Mouse (Mus musculus) CH12.LX (cell line): Measurements from ENCODE around the gene Hdac4. TPM values are rescaled to one million over a fixed set of nuclear protein-coding genes. Genes with fewer than 3 reads are reported as not detected.

ENCODE experiments used
- DNase-seq: peaks from one replicate; pipeline ENCODE4 v3.0.0-alpha.2; 2013; ENCODE audit errors: extremely low read depth
- H3K27ac ChIP-seq: 2 replicates; pipeline ENCODE4 v1.5.1; 2012; ENCODE audit warnings: low read depth, mild to moderate bottlenecking, control low read depth, moderate library complexity; ENCODE audit not compliant: insufficient read depth
- H3K27me3 ChIP-seq: replicated peaks from 2 replicates; pipeline ENCODE3; 2012; ENCODE audit warnings: inconsistent platforms
- H3K36me3 ChIP-seq, 2 experiments: replicated peaks in 1 of 2; 2 replicates each; pipeline versions ENCODE3 to v1.6.1; 2012; ENCODE audit warnings: inconsistent platforms in 1 of 2, low read length in 1 of 2, mild to moderate bottlenecking in 1 of 2, mixed read lengths in 1 of 2, moderate library complexity in 1 of 2; ENCODE audit not compliant: control insufficient read depth in 1 of 2, insufficient read depth in 1 of 2
- H3K4me1 ChIP-seq, 2 experiments: 2 replicates each; pipeline ENCODE4 v1.6.1; 2012; ENCODE audit warnings: inconsistent platforms in 1 of 2, moderate library complexity in 1 of 2; ENCODE audit not compliant: insufficient read depth in 2 of 2, control insufficient read depth in 1 of 2
- H3K4me2 ChIP-seq: 2 replicates; pipeline ENCODE4 v1.6.1; 2012; ENCODE audit warnings: low read depth, mild to moderate bottlenecking, control low read depth; ENCODE audit not compliant: poor library complexity, insufficient read depth, severe bottlenecking
- H3K4me3 ChIP-seq, 3 experiments: fragments of 150-350 bp in 1 of 3; sonication (generic) in 1 of 3; replicated peaks in 1 of 3; 2 replicates each; pipeline versions ENCODE3 to v1.5.1; 2011 to 2012; ENCODE audit warnings: low read depth in 2 of 3, low read length in 2 of 3, mild to moderate bottlenecking in 2 of 3, moderate library complexity in 2 of 3, control low read depth in 1 of 3, improper control_type of control experiment in 1 of 3, inconsistent platforms in 1 of 3, mixed read lengths in 1 of 3; ENCODE audit not compliant: poor library complexity in 1 of 3
- H3K79me2 ChIP-seq: replicated peaks from 2 replicates; pipeline ENCODE4 v1.6.1; 2012; ENCODE audit warnings: mild to moderate bottlenecking, moderate library complexity; ENCODE audit not compliant: control insufficient read depth, poor library complexity, insufficient read depth, severe bottlenecking; ENCODE audit errors: extremely low read depth
- H3K9ac ChIP-seq: 2 replicates; pipeline ENCODE4 v1.6.1; 2012; ENCODE audit warnings: low read depth, mild to moderate bottlenecking, control low read depth, moderate library complexity; ENCODE audit not compliant: insufficient read depth
- H3K9me3 ChIP-seq: replicated peaks from 2 replicates; pipeline ENCODE3; 2012; ENCODE audit warnings: low read length, inconsistent platforms, mixed read lengths
- CHD1 ChIP-seq: IDR thresholded peaks from 2 replicates; pipeline ENCODE4 v1.6.1; 2012; ENCODE audit warnings: low read depth, low read length, improper control_type of control experiment, inconsistent platforms
- CTCF ChIP-seq, 2 experiments: IDR thresholded peaks in 1 of 2; conservative IDR thresholded peaks in 1 of 2; 2 replicates each; pipeline ENCODE4 v1.5.1; 2011 to 2012; ENCODE audit warnings: low read depth in 2 of 2, low read length in 2 of 2, improper control_type of control experiment in 1 of 2, inconsistent platforms in 1 of 2, mild to moderate bottlenecking in 1 of 2, moderate library complexity in 1 of 2
- EP300 ChIP-seq: IDR thresholded peaks from 2 replicates; pipeline ENCODE4 v1.6.1; 2011; ENCODE audit warnings: low read length, improper control_type of control experiment
- GABPA ChIP-seq: IDR thresholded peaks from 2 replicates; pipeline ENCODE4 v1.6.1; 2012; ENCODE audit warnings: low read depth, low read length, improper control_type of control experiment, inconsistent platforms; ENCODE audit not compliant: insufficient replicate concordance
- JUN ChIP-seq: IDR thresholded peaks from 2 replicates; pipeline ENCODE4 v1.6.1; 2011; ENCODE audit warnings: low read depth, mild to moderate bottlenecking, low read length, improper control_type of control experiment, moderate library complexity; ENCODE audit not compliant: insufficient read depth
- KAT2A ChIP-seq: IDR thresholded peaks from 2 replicates; pipeline ENCODE4 v1.6.1; 2012; ENCODE audit warnings: low read length, improper control_type of control experiment, inconsistent platforms; ENCODE audit not compliant: insufficient replicate concordance
- MXI1 ChIP-seq: IDR thresholded peaks from 2 replicates; pipeline ENCODE4 v1.6.1; 2011; ENCODE audit warnings: mild to moderate bottlenecking, low read depth, low read length, improper control_type of control experiment
- MYC ChIP-seq: IDR thresholded peaks from 2 replicates; pipeline ENCODE4 v1.6.1; 2011; ENCODE audit warnings: low read depth, mild to moderate bottlenecking, improper control_type of control experiment, low read length
- NRF1 ChIP-seq: IDR thresholded peaks from 2 replicates; pipeline ENCODE4 v1.6.1; 2014; ENCODE audit warnings: low read depth, mild to moderate bottlenecking, inconsistent platforms, low read length, improper control_type of control experiment, moderate library complexity
- POLR2A ChIP-seq: IDR thresholded peaks from 2 replicates; pipeline ENCODE4 v1.6.1; 2011; ENCODE audit warnings: low read depth, mild to moderate bottlenecking, improper control_type of control experiment, low read length
- POLR2AphosphoS2 ChIP-seq: IDR thresholded peaks from 2 replicates; pipeline ENCODE4 v1.6.1; 2011; ENCODE audit warnings: low read depth, low read length, improper control_type of control experiment
- RAD21 ChIP-seq: IDR thresholded peaks from 2 replicates; pipeline ENCODE4 v1.6.1; 2011; ENCODE audit warnings: low read depth, mild to moderate bottlenecking, low read length, improper control_type of control experiment, moderate library complexity
- RCOR1 ChIP-seq: conservative IDR thresholded peaks from 2 replicates; pipeline ENCODE4 v1.6.1; 2012; ENCODE audit warnings: low read depth, mild to moderate bottlenecking, inconsistent platforms, low read length, improper control_type of control experiment
- SMC3 ChIP-seq: IDR thresholded peaks from 2 replicates; pipeline ENCODE4 v1.6.1; 2011; ENCODE audit warnings: low read depth, low read length, improper control_type of control experiment
- TBP ChIP-seq: conservative IDR thresholded peaks from 2 replicates; pipeline ENCODE4 v1.6.1; 2011; ENCODE audit warnings: low read depth, low read length, improper control_type of control experiment
- TCF12 ChIP-seq: IDR thresholded peaks from 2 replicates; pipeline ENCODE4 v1.6.1; 2014; ENCODE audit warnings: low read depth, mild to moderate bottlenecking, inconsistent platforms, low read length, improper control_type of control experiment
- UBTF ChIP-seq: IDR thresholded peaks from 2 replicates; pipeline ENCODE4 v1.6.1; 2012; ENCODE audit warnings: low read depth, mild to moderate bottlenecking, inconsistent platforms, low read length, improper control_type of control experiment, moderate library complexity
- USF2 ChIP-seq: conservative IDR thresholded peaks from 2 replicates; pipeline ENCODE4 v1.6.1; 2011; ENCODE audit warnings: low read depth, low read length, improper control_type of control experiment
- ZMIZ1 ChIP-seq: IDR thresholded peaks from 2 replicates; pipeline ENCODE4 v1.6.1; 2012; ENCODE audit warnings: low read depth, mild to moderate bottlenecking, inconsistent platforms, low read length, improper control_type of control experiment
- ZNF384 ChIP-seq: IDR thresholded peaks from 2 replicates; pipeline ENCODE4 v1.6.1; 2012; ENCODE audit warnings: low read depth, low read length, improper control_type of control experiment, inconsistent platforms
- dilution Hi-C: fragments of 300-500 bp; cut with MboI; formaldehyde crosslinking; loops from 2 replicates; pipeline ENCODE4 v1.14.3; 2020; ENCODE audit warnings: low sequenced_read_pairs; ENCODE audit not compliant: extremely low pct_unique_long_range_greater_than_20kb, extremely low pct_ligation_motif_present
- in situ Hi-C: fragments of 300-500 bp; cut with MboI; formaldehyde crosslinking; loops from 3 replicates; pipeline ENCODE4 v1.14.3; 2019; ENCODE audit warnings: low sequenced_read_pairs, low pct_ligation_motif_present, low pct_unique_long_range_greater_than_20kb, mixed read lengths
- polyA plus RNA-seq: library from polyadenylated mRNA; unstranded; fragments of >175 nt; gene quantifications from 2 replicates; pipeline ENCODE4 v1.2.1, GENCODE M21; 2012; ENCODE audit warnings: low read depth; ENCODE audit not compliant: insufficient read length
- total RNA-seq, 2 experiments: library from RNA; depleted of rRNA; stranded (reverse); fragments of 300-350 nt in 1 of 2; fragments of >200 nt in 1 of 2; gene quantifications; 2 replicates each; pipeline ENCODE4 v1.2.3; 2012 to 2014

Hdac4 gene
- total and polyA plus RNA-seq, 3 experiments, result 2.4 to 6.3 (median 4.3) TPM

GRCm38 (mm10) chr1:92116169-92116568, 79.3 kb downstream of the Hdac4 start:
- no peak for DNase-seq
- dilution Hi-C loops (no loop called here), in situ Hi-C loops (no loop called here)
- Histone ChIP-seq H3K36me3 (peaks cover 0 to 13% of the 10 kb centered on the region in 2 experiments), H3K9me3 (no peaks in the 10 kb centered on the region), H3K4me3 (no peak overlapping the region), H3K4me1 (peaks cover 6 to 9% of the 10 kb centered on the region in 2 experiments; a peak in 3 of 4 replicates), H3K79me2 (no peaks in the 10 kb centered on the region), H3K27me3 (no peaks in the 10 kb centered on the region)
- TF ChIP-seq JUN (no peak), ZNF384 (no peak), NRF1 (no peak), EP300 (no peak), SMC3 (no peak), KAT2A (no peak), CHD1 (no peak), ZMIZ1 (no peak), POLR2A (no peak), TCF12 (no peak), MYC (no peak), GABPA (no peak), UBTF (no peak), CTCF (conservative IDR thresholded peaks at IDR 0.05 in 1 of 2, IDR thresholded peaks at IDR 0.05 in 1 of 2; ENCODE audit: low read depth in 2 of 2, low read length in 2 of 2) (no peak), USF2 (no peak), POLR2AphosphoS2 (no peak)
- TF ChIP-seq, all 38 proteins: peak for 0
- H3K9ac ChIP-seq, result no peak overlapping the region
- H3K27ac ChIP-seq, result no peak overlapping the region
- no peak overlapping the region for H3K4me2 ChIP-seq

GRCm38 (mm10) chr1:92114091-92114490, 81.4 kb downstream of the Hdac4 start:
- no peak overlapping the region for H3K4me2 ChIP-seq
- dilution Hi-C loops, result no loop called here
- H3K4me3 ChIP-seq, result no peak overlapping the region
- TF ChIP-seq TBP, result no peak
- no peak for TF ChIP-seq RAD21
- no peak for TF ChIP-seq RCOR1
- no peak for TF ChIP-seq CHD1
- TF ChIP-seq MYC, result no peak
- TF ChIP-seq MXI1, result no peak
- no peak for TF ChIP-seq POLR2A
- no peak for TF ChIP-seq ZMIZ1
- no peak for DNase-seq
- peaks cover 0 to 16% of the 10 kb centered on the region in 2 experiments for H3K36me3 ChIP-seq
- in situ Hi-C loops, result no loop called here
- H3K27ac ChIP-seq, result no peak overlapping the region
- no peaks in the 10 kb centered on the region for H3K9me3 ChIP-seq
- peaks cover 5% of the 10 kb centered on the region in 2 experiments; a peak in 3 of 4 replicates for H3K4me1 ChIP-seq
- H3K27me3 ChIP-seq, result no peaks in the 10 kb centered on the region
- H3K9ac ChIP-seq, result no peak overlapping the region
- no peaks in the 10 kb centered on the region for H3K79me2 ChIP-seq
